Mouse (Mus musculus) intestine, postnatal 0 days (tissue): Measurements from ENCODE around the gene Sema4g. TPM values are rescaled to one million over a fixed set of nuclear protein-coding genes. Genes with fewer than 3 reads are reported as not detected.

Experiments used
- ATAC-seq: fragments of 200-750 bp; cut with Nextera tagmentation; 2 replicates; pipeline ENCODE4 v1.8.0; 2017; ENCODE audit warnings: mild to moderate bottlenecking, moderate TSS enrichment, moderate library complexity
- H3K27ac ChIP-seq: fragments of 300-500 bp; sonication (generic); 2 replicates; pipeline ENCODE4 v1.5.1; 2014; ENCODE audit warnings: mild to moderate bottlenecking, low read depth, low read length, moderate library complexity
- H3K27me3 ChIP-seq: fragments of 300-500 bp; sonication (generic); replicated peaks from 2 replicates; pipeline ENCODE4 v1.6.1; 2014; ENCODE audit warnings: low read length, mixed read lengths; ENCODE audit not compliant: control insufficient read depth, insufficient read depth
- H3K36me3 ChIP-seq: fragments of 300-500 bp; sonication (generic); 2 replicates; pipeline ENCODE4 v1.6.1; 2014; ENCODE audit warnings: mild to moderate bottlenecking, moderate library complexity; ENCODE audit not compliant: control insufficient read depth, insufficient read depth
- H3K4me1 ChIP-seq: fragments of 300-500 bp; sonication (generic); replicated peaks from 2 replicates; pipeline ENCODE4 v1.6.1; 2014; ENCODE audit warnings: antibody characterized with exemption, low read length, mixed read lengths; ENCODE audit not compliant: control insufficient read depth, insufficient read depth
- H3K4me2 ChIP-seq: fragments of 300-500 bp; sonication (generic); replicated peaks from 2 replicates; pipeline ENCODE4 v1.6.1; 2014; ENCODE audit warnings: low read depth, mild to moderate bottlenecking, moderate library complexity
- H3K4me3 ChIP-seq: fragments of 300-500 bp; sonication (generic); 2 replicates; pipeline ENCODE4 v1.5.1; 2014; ENCODE audit warnings: low read depth, low read length
- H3K9ac ChIP-seq: fragments of 300-500 bp; sonication (generic); 2 replicates; pipeline ENCODE4 v1.6.1; 2014; ENCODE audit warnings: mild to moderate bottlenecking, low read depth, low read length
- H3K9me3 ChIP-seq: fragments of 300-500 bp; sonication (generic); 2 replicates; pipeline ENCODE4 v1.6.1; 2016; ENCODE audit warnings: mixed run types; ENCODE audit not compliant: control insufficient read depth
- CTCF ChIP-seq: sonication (generic); IDR thresholded peaks from 2 replicates; pipeline ENCODE4 v1.5.1; 2016; ENCODE audit warnings: low read depth, mild to moderate bottlenecking, control low read depth, antibody characterized with exemption, moderate library complexity
- WGBS: fragments of 180-500 bp; shearing (Covaris S2); extraction: QIAGEN DNeasy Blood & Tissue Kit; methylation state at CpG from one replicate; pipeline ENCODE4 v1.1.7; 2014; 5-methylcytosine and 5-hydroxymethylcytosine counted together
- polyA plus RNA-seq: library from polyadenylated mRNA; unstranded; fragments of >200 nt; fragmentation: Nextera tagmentation; extraction: Ambion mirVana; gene quantifications from 2 replicates; pipeline ENCODE4 v1.2.1, GENCODE M21; 2015

Gene Sema4g
- polyA plus RNA-seq, 1 experiment from 2014 or later: 7.8 TPM

GRCm38 (mm10) chr19:44997786-44998185 is 8.9 kb downstream of the Sema4g start:
- WGBS: 79% methylated on average over 11 of the region's 11 CpGs
- Histone ChIP-seq H3K4me3 (no peak overlapping the region), H3K9me3 (no peaks in the 10 kb centered on the region), H3K36me3 (peaks cover 66% of the 10 kb centered on the region), H3K27ac (no peak overlapping the region), H3K27me3 (no peaks in the 10 kb centered on the region), H3K9ac (no peak overlapping the region), H3K4me1 (no peaks in the 10 kb centered on the region), H3K4me2 (no peak overlapping the region)
- no peak for TF ChIP-seq CTCF
- ATAC-seq: no peak

DNA sequence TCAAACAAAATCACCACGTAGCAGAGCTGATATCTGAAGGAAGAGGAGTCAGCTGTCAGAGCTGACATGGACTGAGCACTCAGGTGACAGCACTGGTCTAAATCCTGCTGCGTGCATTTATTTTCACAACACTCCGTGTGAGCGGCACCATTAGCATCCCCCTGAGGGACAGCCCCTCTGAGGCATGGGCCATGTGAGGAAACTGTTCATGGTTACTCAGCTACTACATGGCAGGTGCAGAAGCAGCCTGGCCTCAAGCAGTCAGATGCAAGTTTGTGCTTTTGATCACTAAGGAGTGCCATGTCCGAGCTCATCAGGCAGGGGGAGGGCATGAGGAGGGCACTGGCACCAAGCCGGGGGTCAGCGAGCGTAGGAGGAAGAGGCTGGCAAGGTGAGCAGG is 10.7 kb downstream of the Sema4g start:
- H3K4me1 ChIP-seq: no peaks in the 10 kb centered on the region
- H3K4me3 ChIP-seq: no peak overlapping the region
- no peaks in the 10 kb centered on the region for H3K27me3 ChIP-seq
- H3K27ac ChIP-seq: no peak overlapping the region
- no peak for TF ChIP-seq CTCF
- WGBS: 88% methylated on average over 8 of the region's 8 CpGs
- H3K4me2 ChIP-seq: no peak overlapping the region
- ATAC-seq: no peak
- peaks cover 74% of the 10 kb centered on the region for H3K36me3 ChIP-seq
- H3K9ac ChIP-seq: no peak overlapping the region
- no peaks in the 10 kb centered on the region for H3K9me3 ChIP-seq

- peak; percentile 53 for TF ChIP-seq CTCF
- 60% methylated on average over 3 of the region's 3 CpGs for WGBS
- Histone ChIP-seq H3K36me3 (peaks cover 68% of the 10 kb centered on the region), H3K4me2 (no peak overlapping the region), H3K4me3 (no peak overlapping the region), H3K27me3 (no peaks in the 10 kb centered on the region), H3K9ac (no peak overlapping the region), H3K9me3 (no peaks in the 10 kb centered on the region), H3K4me1 (no peaks in the 10 kb centered on the region; the same call in 1 of the 2 replicates), H3K27ac (no peak overlapping the region)
- ATAC-seq: no peak
These were observed 13.4 kb downstream of the Sema4g start for GRCm38 (mm10) chr19:45002301-45002700.

GRCm38 (mm10) chr19:45003740-45004516 is 15.0 kb downstream of the Sema4g start:
- no peak for ATAC-seq
- H3K36me3 ChIP-seq: peaks cover 60% of the 10 kb centered on the region
- H3K9me3 ChIP-seq: no peaks in the 10 kb centered on the region
- no peak for TF ChIP-seq CTCF
- 0 out of 2 replicates have a peak overlapping the region, but pooled peaks have one; percentile 5 for H3K27ac ChIP-seq
- H3K4me3 ChIP-seq: no peak overlapping the region
- no peak overlapping the region for H3K4me2 ChIP-seq
- 76% methylated on average over 7 of the region's 7 CpGs for WGBS
- H3K4me1 ChIP-seq: no peaks in the 10 kb centered on the region; the same call in 1 of the 2 replicates
- H3K27me3 ChIP-seq: no peaks in the 10 kb centered on the region
- H3K9ac ChIP-seq: no peak overlapping the region

GRCm38 (mm10) chr19:45005444-45005843 is 16.5 kb downstream of the Sema4g start, which contains the start of gene Twnk:
Gene Twnk, plus strand, starts transcription at chr19:45005663.
- Histone ChIP-seq H3K4me2 (peak within 1 kb of the TSS; percentile 93), H3K9me3 (no peaks in the 10 kb centered on the region), H3K4me3 (peak within 1 kb of the TSS; percentile 86), H3K4me1 (no peaks in the 10 kb centered on the region; the same call in 1 of the 2 replicates), H3K36me3 (peaks cover 54% of the 10 kb centered on the region), H3K27ac (peak within 1 kb of the TSS; percentile 54), H3K27me3 (no peaks in the 10 kb centered on the region), H3K9ac (peak within 1 kb of the TSS; percentile 74)
- no peak for ATAC-seq
- TF ChIP-seq CTCF: no peak
- 8% methylated on average over 16 of the region's 16 CpGs for WGBS

- Histone ChIP-seq H3K9me3 (no peaks in the 10 kb centered on the region), H3K27me3 (no peaks in the 10 kb centered on the region), H3K4me3 (peak within 1 kb of the TSS; percentile 86), H3K27ac (peak within 1 kb of the TSS; percentile 54), H3K36me3 (peaks cover 54% of the 10 kb centered on the region), H3K4me2 (peak within 1 kb of the TSS; percentile 93), H3K4me1 (no peaks in the 10 kb centered on the region; the same call in 1 of the 2 replicates), H3K9ac (peak within 1 kb of the TSS; percentile 74)
- no peak for TF ChIP-seq CTCF
- ATAC-seq: peak; percentile 87
- under 1% methylated on average over 82 of the region's 82 CpGs for WGBS
These were observed 17.2 kb downstream of the Sema4g start, which contains the start of gene Mrpl43 for GRCm38 (mm10) chr19:45005957-45006712. Gene Mrpl43, minus strand, starts transcription at chr19:45006442.
